Mouse (Mus musculus) liver, embryonic 16.5 days (tissue): ENCODE data around the gene Kctd7. TPM values are rescaled to one million over a fixed set of nuclear protein-coding genes. Genes with fewer than 3 reads are reported as not detected.

ENCODE experiments used
- ATAC-seq: fragments of 200-750 bp; cut with Nextera tagmentation; 2 replicates; pipeline ENCODE4 v1.8.0; 2017; ENCODE audit warnings: low read depth, mild to moderate bottlenecking, moderate number of reproducible peaks, moderate library complexity
- H3K27ac ChIP-seq: fragments of 300-500 bp; sonication (generic); 2 replicates; pipeline ENCODE4 v1.5.1; 2014; ENCODE audit warnings: mild to moderate bottlenecking, low read length
- H3K27me3 ChIP-seq: fragments of 300-500 bp; sonication (generic); 2 replicates; pipeline ENCODE4 v1.6.1; 2014; ENCODE audit warnings: low read depth, low read length, mixed read lengths; ENCODE audit not compliant: control insufficient read depth, insufficient read depth
- H3K36me3 ChIP-seq: fragments of 300-500 bp; sonication (generic); 2 replicates; pipeline ENCODE4 v1.6.1; 2014; ENCODE audit warnings: mild to moderate bottlenecking; ENCODE audit not compliant: control insufficient read depth, insufficient read depth
- H3K4me1 ChIP-seq: fragments of 300-500 bp; sonication (generic); 2 replicates; pipeline ENCODE4 v1.6.1; 2014; ENCODE audit warnings: low read depth, low read length, mixed read lengths; ENCODE audit not compliant: control insufficient read depth
- H3K4me2 ChIP-seq: fragments of 300-500 bp; sonication (generic); 2 replicates; pipeline ENCODE4 v1.6.1; 2014; ENCODE audit warnings: low read depth, low read length, mixed read lengths
- H3K4me3 ChIP-seq: fragments of 300-500 bp; sonication (generic); 2 replicates; pipeline ENCODE4 v1.5.1; 2014; ENCODE audit warnings: low read depth, mild to moderate bottlenecking, low read length
- H3K9ac ChIP-seq: fragments of 300-500 bp; sonication (generic); 2 replicates; pipeline ENCODE4 v1.6.1; 2014; ENCODE audit warnings: low read depth, low read length
- H3K9me3 ChIP-seq: fragments of 300-500 bp; sonication (generic); replicated peaks from 2 replicates; pipeline ENCODE4 v1.6.1; 2016; ENCODE audit warnings: low read length; ENCODE audit not compliant: control insufficient read depth
- WGBS: fragments of 180-500 bp; shearing (Covaris S2); extraction: QIAGEN DNeasy Blood & Tissue Kit; methylation state at CpG from one replicate; pipeline ENCODE4 v1.1.7; 2014; ENCODE audit not compliant: insufficient replicate concordance; 5-methylcytosine and 5-hydroxymethylcytosine counted together
- polyA plus RNA-seq: library from polyadenylated mRNA; unstranded; fragments of >200 nt; fragmentation: Nextera tagmentation; extraction: Ambion mirVana; gene quantifications from 2 replicates; pipeline ENCODE4 v1.2.1, GENCODE M21; 2015

Kctd7 gene
- polyA plus RNA-seq, 1 experiment from 2014 or later = 7.0 TPM

- Histone ChIP-seq H3K9ac (no peak overlapping the region), H3K4me1 (no peaks in the 10 kb centered on the region), H3K9me3 (no peaks in the 10 kb centered on the region), H3K4me2 (no peak overlapping the region), H3K27me3 (no peaks in the 10 kb centered on the region), H3K36me3 (peaks cover 42% of the 10 kb centered on the region), H3K4me3 (no peak overlapping the region), H3K27ac (no peak overlapping the region)
- no peak for ATAC-seq
- 77% methylated on average over 3 of the region's 3 CpGs for WGBS
Observed at GRCm38 (mm10) chr5:130193760-130194159, 49.1 kb downstream of the Kctd7 start.

- 81% methylated on average over 1 of the region's 1 CpGs for WGBS
- no peak overlapping the region for H3K9ac ChIP-seq
- H3K27me3 ChIP-seq = no peaks in the 10 kb centered on the region
- no peak overlapping the region for H3K27ac ChIP-seq
- ATAC-seq = no peak
- H3K9me3 ChIP-seq = no peaks in the 10 kb centered on the region
- H3K4me2 ChIP-seq = no peak overlapping the region
- no peaks in the 10 kb centered on the region for H3K4me1 ChIP-seq
- peaks cover 35% of the 10 kb centered on the region for H3K36me3 ChIP-seq
- H3K4me3 ChIP-seq = no peak overlapping the region
Observed at GRCm38 (mm10) chr5:130196307-130196706, 51.6 kb downstream of the Kctd7 start.

- H3K4me3 ChIP-seq = no peak overlapping the region
- H3K27me3 ChIP-seq = no peaks in the 10 kb centered on the region
- peaks cover 31% of the 10 kb centered on the region for H3K36me3 ChIP-seq
- no peaks in the 10 kb centered on the region for H3K9me3 ChIP-seq
- H3K27ac ChIP-seq = no peak overlapping the region
- H3K9ac ChIP-seq = no peak overlapping the region
- ATAC-seq = no peak
- no peak overlapping the region for H3K4me2 ChIP-seq
- 72% methylated on average over 3 of the region's 3 CpGs for WGBS
- no peaks in the 10 kb centered on the region for H3K4me1 ChIP-seq
Observed at GRCm38 (mm10) chr5:130197454-130197853, 52.8 kb downstream of the Kctd7 start.

DNA sequence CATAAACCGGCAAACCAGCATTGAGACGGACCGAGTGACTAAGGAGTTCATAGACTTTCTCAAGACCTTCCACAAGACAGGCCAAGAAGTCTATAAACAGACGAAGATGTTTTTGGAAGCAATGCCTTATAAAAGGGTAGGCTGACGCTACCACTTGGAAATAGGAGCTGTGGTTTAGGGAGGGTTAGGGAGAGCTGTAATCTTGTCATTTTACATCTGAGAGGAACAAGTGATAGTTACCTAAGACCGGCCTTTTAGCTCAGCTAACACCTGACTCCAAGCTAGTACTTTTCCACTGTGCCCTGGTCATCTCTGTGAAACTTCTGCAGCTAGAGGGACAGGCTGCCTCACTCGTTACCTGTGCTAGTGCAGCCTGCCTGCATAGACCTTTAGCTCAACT lies 53.3 kb downstream of the Kctd7 start:
- Histone ChIP-seq H3K9ac (no peak overlapping the region), H3K4me1 (no peaks in the 10 kb centered on the region), H3K36me3 (peaks cover 31% of the 10 kb centered on the region), H3K27me3 (no peaks in the 10 kb centered on the region), H3K4me3 (no peak overlapping the region), H3K9me3 (no peaks in the 10 kb centered on the region), H3K4me2 (no peak overlapping the region), H3K27ac (no peak overlapping the region)
- no peak for ATAC-seq
- whole genome bisulfite sequencing = 79% methylated on average over 7 of the region's 7 CpGs

DNA sequence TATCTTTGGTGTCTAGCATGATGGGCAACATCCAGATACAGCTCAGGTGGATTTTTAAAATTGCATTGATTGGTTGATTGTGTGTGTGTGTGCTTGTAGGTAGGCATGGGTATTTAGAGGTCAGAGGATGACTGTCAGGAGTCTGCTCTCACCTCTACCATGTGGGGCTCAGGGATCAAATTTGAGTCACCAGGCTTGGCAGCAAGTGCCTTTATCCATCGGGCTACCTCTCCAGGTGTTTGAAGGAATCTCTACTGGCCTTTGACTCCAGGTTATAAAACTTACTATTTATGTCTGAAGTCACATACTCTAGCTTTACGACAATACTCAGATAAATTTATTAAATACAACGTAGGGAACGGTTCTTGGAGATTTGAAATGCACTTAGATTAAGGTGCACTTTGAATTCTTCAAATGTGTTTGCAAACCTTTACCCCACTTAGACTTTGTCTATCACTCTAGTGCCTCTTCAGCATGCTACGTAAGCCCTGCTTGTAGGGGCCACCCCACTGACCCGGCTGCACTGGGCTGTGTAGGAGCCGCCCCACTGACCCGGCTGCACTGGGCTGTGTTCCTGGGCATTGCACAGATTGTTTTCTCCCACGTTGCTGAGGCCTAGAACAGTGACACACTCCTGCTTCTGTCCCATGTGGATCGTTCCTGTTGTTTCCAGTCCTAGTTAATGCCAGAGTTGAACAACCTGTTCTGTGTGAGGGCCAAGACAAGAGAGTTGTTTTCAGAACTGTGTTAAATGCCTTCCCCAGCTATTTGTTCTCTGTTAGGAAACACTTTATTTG lies 55.8 kb downstream of the Kctd7 start:
- Histone ChIP-seq H3K9me3 (no peaks in the 10 kb centered on the region), H3K4me2 (no peak overlapping the region), H3K27me3 (no peaks in the 10 kb centered on the region), H3K27ac (no peak overlapping the region), H3K4me1 (peaks cover 2% of the 10 kb centered on the region), H3K9ac (no peak overlapping the region), H3K4me3 (no peak overlapping the region), H3K36me3 (peaks cover 27% of the 10 kb centered on the region)
- ATAC-seq = peak; percentile 88
- WGBS = 83% methylated on average over 10 of the region's 10 CpGs

DNA sequence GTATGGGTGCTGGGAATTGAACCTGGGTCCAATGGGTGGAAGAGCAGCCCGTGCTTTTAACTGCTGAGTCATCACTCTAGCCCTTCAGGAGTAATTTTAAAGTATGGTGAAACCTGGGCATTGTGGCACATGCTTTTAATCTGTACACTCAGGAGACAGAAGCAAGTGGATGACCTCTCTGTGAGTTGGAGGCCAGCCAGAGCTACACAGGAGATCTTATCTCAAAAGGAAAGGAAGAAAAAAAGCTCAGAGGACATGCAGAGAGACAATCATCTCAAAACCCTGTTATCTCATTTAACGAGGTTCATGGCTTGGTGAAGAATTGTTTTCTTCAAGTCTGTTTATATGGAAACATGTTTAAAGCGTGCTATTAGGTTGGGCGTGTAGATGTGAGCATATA lies 59.3 kb downstream of the Kctd7 start:
- H3K9ac ChIP-seq = no peak overlapping the region
- no peaks in the 10 kb centered on the region for H3K27me3 ChIP-seq
- H3K4me1 ChIP-seq = peaks cover 2% of the 10 kb centered on the region
- peaks cover 27% of the 10 kb centered on the region for H3K36me3 ChIP-seq
- H3K9me3 ChIP-seq = no peaks in the 10 kb centered on the region
- H3K27ac ChIP-seq = no peak overlapping the region
- no peak for ATAC-seq
- H3K4me3 ChIP-seq = no peak overlapping the region
- H3K4me2 ChIP-seq = no peak overlapping the region
- WGBS = 60% methylated on average over 4 of the region's 4 CpGs

DNA sequence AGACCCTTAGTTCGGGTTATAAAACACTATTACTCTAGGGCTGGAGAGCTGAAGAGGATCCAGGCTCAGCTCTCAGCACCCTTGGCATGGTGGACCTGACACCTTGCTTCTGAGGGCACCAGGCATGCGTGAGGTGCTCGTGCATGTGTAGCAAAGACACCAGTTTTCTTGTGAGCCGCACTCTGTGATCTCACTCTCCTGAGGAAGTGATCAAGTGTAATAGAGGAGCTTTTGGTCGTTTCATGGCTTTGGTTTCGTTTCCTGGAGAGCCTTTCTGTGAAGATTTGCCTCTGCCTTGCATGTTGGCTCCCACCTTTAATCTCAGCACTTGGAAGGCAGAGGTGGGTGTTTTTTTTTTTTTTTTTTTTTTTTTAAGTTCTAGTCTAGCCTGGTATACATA lies 59.9 kb downstream of the Kctd7 start:
- Histone ChIP-seq H3K4me2 (no peak overlapping the region), H3K27ac (no peak overlapping the region), H3K4me1 (peaks cover 2% of the 10 kb centered on the region), H3K9me3 (no peaks in the 10 kb centered on the region), H3K9ac (no peak overlapping the region), H3K36me3 (peaks cover 30% of the 10 kb centered on the region), H3K27me3 (no peaks in the 10 kb centered on the region), H3K4me3 (no peak overlapping the region)
- ATAC-seq = no peak
- 74% methylated on average over 6 of the region's 6 CpGs for WGBS

Other genes starting within 250 kb of the Kctd7 start
- 0.48 and 0.61 TPM in 2 replicates for gene Zbed5, start 249.1 kb upstream of the Kctd7 start, polyA plus RNA-seq
- gene Phkg1, start 246.3 kb upstream of the Kctd7 start, polyA plus RNA-seq = 0.12 and 0.13 TPM in 2 replicates
- gene Nupr1l, start 236.3 kb upstream of the Kctd7 start, polyA plus RNA-seq = 0.26 and 0.41 TPM in 2 replicates
- gene Vkorc1l1, start 202.9 kb upstream of the Kctd7 start, polyA plus RNA-seq = 17.3 and 18.6 TPM in 2 replicates
- gene Gusb, start 141.8 kb upstream of the Kctd7 start, polyA plus RNA-seq = 30.5 and 30.6 TPM in 2 replicates
- gene Asl, start 115.6 kb upstream of the Kctd7 start, polyA plus RNA-seq = 61.8 and 65.8 TPM in 2 replicates
- gene Crcp, start 115.6 kb upstream of the Kctd7 start, polyA plus RNA-seq = 17.8 and 19.9 TPM in 2 replicates
- gene Tpst1, start 71.5 kb upstream of the Kctd7 start, polyA plus RNA-seq = 19.6 and 20.9 TPM in 2 replicates
- 20.9 and 23.1 TPM in 2 replicates for gene Rabgef1, start 26.9 kb downstream of the Kctd7 start, polyA plus RNA-seq
- gene Tmem248, start 72.2 kb downstream of the Kctd7 start, polyA plus RNA-seq = 21.8 and 24.0 TPM in 2 replicates
- gene Sbds, start 110.7 kb downstream of the Kctd7 start, polyA plus RNA-seq = 45.6 and 50.8 TPM in 2 replicates
- 9.5 and 10.3 TPM in 2 replicates for gene Tyw1, start 110.8 kb downstream of the Kctd7 start, polyA plus RNA-seq
- gene Caln1, start 224.6 kb downstream of the Kctd7 start, polyA plus RNA-seq = not detected in 2 replicates
- gene A330070K13Rik, start 239.8 kb downstream of the Kctd7 start, polyA plus RNA-seq = not detected in 2 replicates